Mouse (Mus musculus) neural tube, embryonic 13.5 days (tissue): Measurements from ENCODE around the gene Rgs6. TPM values are rescaled to one million over a fixed set of nuclear protein-coding genes. Genes with fewer than 3 reads are reported as not detected.

ENCODE experiments used
- ATAC-seq: fragments of 200-750 bp; cut with Nextera tagmentation; 2 replicates; pipeline ENCODE4 v1.8.0; 2017; ENCODE audit warnings: low read depth, mild to moderate bottlenecking, moderate TSS enrichment, moderate library complexity
- H3K27ac ChIP-seq: fragments of 300-500 bp; sonication (generic); replicated peaks from 2 replicates; pipeline ENCODE4 v1.5.1; 2015; ENCODE audit warnings: moderate library complexity, mild to moderate bottlenecking, inconsistent platforms
- H3K27me3 ChIP-seq: fragments of 300-500 bp; sonication (generic); 2 replicates; pipeline ENCODE4 v1.6.1; 2015; ENCODE audit warnings: mild to moderate bottlenecking, inconsistent platforms
- H3K36me3 ChIP-seq: fragments of 300-500 bp; sonication (generic); 2 replicates; pipeline ENCODE4 v1.6.1; 2015; ENCODE audit warnings: mild to moderate bottlenecking, inconsistent platforms
- H3K4me1 ChIP-seq: fragments of 300-500 bp; sonication (generic); replicated peaks from 2 replicates; pipeline ENCODE4 v1.6.1; 2015; ENCODE audit warnings: inconsistent platforms
- H3K4me2 ChIP-seq: fragments of 300-500 bp; sonication (generic); 2 replicates; pipeline ENCODE4 v1.6.1; 2015; ENCODE audit warnings: inconsistent platforms, mild to moderate bottlenecking, moderate library complexity
- H3K4me3 ChIP-seq: fragments of 300-500 bp; sonication (generic); 2 replicates; pipeline ENCODE4 v1.5.1; 2015; ENCODE audit warnings: mild to moderate bottlenecking, inconsistent platforms
- H3K9ac ChIP-seq: fragments of 300-500 bp; sonication (generic); 2 replicates; pipeline ENCODE4 v1.6.1; 2015; ENCODE audit warnings: moderate library complexity, mild to moderate bottlenecking, inconsistent platforms
- H3K9me3 ChIP-seq: fragments of 300-500 bp; sonication (generic); 2 replicates; pipeline ENCODE4 v1.6.1; 2016; ENCODE audit warnings: inconsistent platforms
- WGBS: fragments of 180-500 bp; shearing (Covaris S2); methylation state at CpG from one replicate; pipeline ENCODE4 v1.1.7; 2015; 5-methylcytosine and 5-hydroxymethylcytosine counted together
- polyA plus RNA-seq: library from polyadenylated mRNA; unstranded; fragments of >200 nt; fragmentation: Nextera tagmentation; extraction: Ambion mirVana; gene quantifications from 2 replicates; pipeline ENCODE4 v1.2.1, GENCODE M21; 2015

The Rgs6 gene
- polyA plus RNA-seq, 1 experiment from 2014 or later, result 3.1 TPM

DNA sequence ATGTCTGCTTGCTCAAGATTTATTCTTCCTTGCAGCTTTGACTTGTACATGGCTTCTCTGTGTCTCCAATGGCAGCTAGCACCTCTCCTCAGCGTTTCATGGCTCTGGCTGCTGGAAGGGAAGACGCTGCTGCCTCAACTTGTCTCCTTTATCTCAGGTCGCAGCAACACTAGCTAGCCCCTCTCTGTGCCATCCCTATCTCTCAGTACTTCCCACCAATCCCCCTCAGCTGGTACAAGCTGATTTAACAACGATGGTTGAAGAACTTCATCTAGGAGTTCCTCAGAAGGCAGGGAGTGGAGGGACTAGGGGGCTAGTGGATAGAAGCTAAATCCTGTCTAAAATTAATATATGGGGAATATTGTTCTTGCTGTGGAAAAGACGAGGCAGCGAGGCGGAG lies 503.9 kb downstream of the Rgs6 start:
- no peak for ATAC-seq
- Histone ChIP-seq H3K9me3 (no peaks in the 10 kb centered on the region), H3K27me3 (no peaks in the 10 kb centered on the region), H3K4me3 (no peak overlapping the region), H3K27ac (no peak overlapping the region), H3K9ac (no peak overlapping the region), H3K36me3 (no peaks in the 10 kb centered on the region), H3K4me2 (no peak overlapping the region), H3K4me1 (no peaks in the 10 kb centered on the region)
- WGBS, result 88% methylated on average over 7 of the region's 7 CpGs

DNA sequence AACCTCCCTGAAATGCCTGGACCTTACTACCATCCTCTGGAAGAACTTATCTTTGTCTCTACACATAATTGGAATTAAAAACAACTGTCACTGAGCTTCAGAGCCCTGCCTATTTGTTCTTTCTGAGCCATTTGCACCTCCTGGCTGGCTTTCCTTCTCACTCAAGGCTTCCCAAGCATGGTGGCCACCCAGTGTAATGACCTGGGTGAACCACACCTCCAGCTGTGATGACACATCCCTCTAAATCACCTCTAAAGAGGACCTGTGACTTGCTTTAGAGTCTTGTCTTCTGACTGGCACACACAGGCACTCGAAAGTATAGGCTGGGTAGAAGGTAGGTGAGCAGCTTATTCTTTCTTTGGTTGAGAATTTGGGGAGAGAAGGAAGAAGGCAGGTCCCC lies 509.7 kb downstream of the Rgs6 start:
- Histone ChIP-seq H3K9me3 (no peaks in the 10 kb centered on the region), H3K4me3 (no peak overlapping the region), H3K4me1 (peaks cover 8% of the 10 kb centered on the region; the same call in 1 of the 2 replicates), H3K36me3 (no peaks in the 10 kb centered on the region), H3K27me3 (no peaks in the 10 kb centered on the region), H3K9ac (no peak overlapping the region), H3K4me2 (no peak overlapping the region), H3K27ac (no peak overlapping the region)
- WGBS, result 63% methylated on average over 1 of the region's 1 CpGs
- ATAC-seq, result no peak

DNA sequence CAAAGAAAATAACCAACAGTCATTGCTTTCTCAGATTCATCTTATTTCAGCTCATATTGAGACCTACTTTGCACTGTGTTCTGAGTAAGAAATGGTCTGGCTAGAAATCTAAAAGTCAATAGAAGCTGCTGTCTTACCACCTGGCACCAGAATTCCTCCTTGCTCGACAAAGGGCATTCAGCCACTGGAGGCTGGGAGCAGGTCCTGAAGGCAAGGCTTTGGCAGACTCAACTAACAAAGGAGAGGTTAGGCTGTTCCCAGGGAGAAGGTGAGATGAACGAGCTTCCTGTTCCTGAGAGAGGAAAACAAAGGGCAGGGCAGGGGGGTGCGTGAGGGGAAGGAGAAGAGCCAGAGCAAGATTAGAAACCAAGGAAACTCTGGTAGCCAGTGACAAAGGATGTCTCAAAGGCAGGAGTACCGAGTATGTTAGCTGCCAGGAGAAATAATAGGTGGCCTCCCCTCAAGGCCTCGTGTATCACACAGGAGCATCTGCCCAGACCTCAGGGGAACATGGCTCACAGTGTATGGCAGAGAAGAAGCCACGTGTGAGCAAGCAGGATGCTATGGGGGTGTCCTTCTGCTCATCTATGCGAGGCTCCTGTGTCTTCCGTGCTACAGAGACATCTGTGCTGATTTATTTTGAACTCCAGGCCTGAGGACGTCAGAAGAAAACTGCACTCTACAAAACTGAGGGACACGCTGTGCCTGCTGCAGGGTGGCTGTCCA lies 510.7 kb downstream of the Rgs6 start:
- Histone ChIP-seq H3K9me3 (no peaks in the 10 kb centered on the region), H3K36me3 (no peaks in the 10 kb centered on the region), H3K4me1 (peaks cover 8% of the 10 kb centered on the region; the same call in 1 of the 2 replicates), H3K27me3 (no peaks in the 10 kb centered on the region), H3K4me2 (no peak overlapping the region), H3K9ac (no peak overlapping the region), H3K4me3 (no peak overlapping the region), H3K27ac (no peak overlapping the region)
- no peak; the same call in 1 of the 2 replicates for ATAC-seq
- WGBS, result 44% methylated on average over 10 of the region's 10 CpGs

DNA sequence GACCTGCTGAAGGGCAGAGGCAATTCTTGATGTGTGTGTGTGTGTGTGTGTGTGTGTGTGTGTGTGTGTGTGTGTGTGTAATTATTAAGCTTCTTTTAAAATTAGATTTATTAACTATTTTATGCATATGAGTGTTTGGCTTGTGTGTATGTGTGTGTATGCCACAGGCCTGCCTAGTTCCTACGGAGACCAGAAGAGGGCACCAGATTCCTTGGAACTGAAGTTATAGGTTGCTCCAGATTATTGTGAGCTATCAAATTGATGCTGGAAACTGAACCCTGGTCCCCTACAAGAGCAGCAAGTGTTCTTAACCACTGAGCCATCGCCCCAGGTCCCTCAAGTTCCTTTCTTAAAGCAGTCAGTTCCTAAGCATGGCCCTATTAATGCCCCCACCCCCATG lies 511.8 kb downstream of the Rgs6 start:
- Histone ChIP-seq H3K9ac (no peak overlapping the region), H3K9me3 (no peaks in the 10 kb centered on the region), H3K4me3 (no peak overlapping the region), H3K27me3 (no peaks in the 10 kb centered on the region), H3K4me2 (no peak overlapping the region), H3K27ac (no peak overlapping the region), H3K4me1 (peaks cover 8% of the 10 kb centered on the region; the same call in 1 of the 2 replicates), H3K36me3 (no peaks in the 10 kb centered on the region)
- 91% methylated on average over 2 of the region's 2 CpGs for WGBS
- ATAC-seq, result no peak

DNA sequence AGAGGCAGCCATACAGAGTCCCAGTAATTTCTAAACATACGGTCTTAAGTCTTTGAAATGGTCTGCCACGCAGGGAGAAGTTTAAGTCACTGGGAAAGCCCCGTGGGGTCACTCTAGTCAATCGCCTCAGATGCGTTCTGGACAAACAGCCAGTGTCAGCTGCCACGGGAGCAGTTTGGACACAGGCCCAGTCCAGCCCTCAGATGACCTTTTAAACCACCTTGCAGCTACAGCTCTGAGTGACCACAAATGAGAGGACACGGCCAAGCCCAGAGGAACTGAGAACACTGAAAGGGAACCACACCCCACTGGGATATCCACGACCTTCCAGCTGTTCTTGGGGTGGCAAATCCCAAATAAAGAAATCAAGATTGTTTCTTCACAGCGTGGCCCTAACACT lies 512.3 kb downstream of the Rgs6 start:
- ATAC-seq, result no peak

DNA sequence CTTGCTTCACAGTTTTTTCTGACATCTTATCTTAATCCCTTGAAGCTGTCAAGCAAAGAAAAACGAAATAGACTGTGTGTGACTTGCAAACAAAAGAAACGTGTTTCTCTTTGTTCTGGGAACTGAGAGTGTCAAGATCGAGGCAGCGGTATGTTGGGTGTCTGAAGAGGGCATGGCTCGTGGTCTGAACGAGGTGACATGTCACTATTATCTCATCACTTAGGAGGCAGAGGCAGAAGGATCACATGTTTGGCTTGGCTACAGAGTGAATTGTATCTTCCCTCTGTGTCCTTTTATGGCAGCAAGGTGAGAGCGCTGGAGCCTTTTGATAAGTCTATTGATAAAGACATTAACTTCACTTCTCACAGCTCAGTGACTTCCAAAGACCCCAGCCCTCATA lies 512.8 kb downstream of the Rgs6 start:
- ATAC-seq, result no peak
- 71% methylated on average over 7 of the region's 7 CpGs for WGBS

More for the DNA sequence above, 512.3 kb downstream of the Rgs6 start:
- Histone ChIP-seq H3K4me3 (no peak overlapping the region), H3K36me3 (no peaks in the 10 kb centered on the region), H3K27me3 (no peaks in the 10 kb centered on the region), H3K27ac (no peak overlapping the region), H3K4me2 (no peak overlapping the region), H3K9ac (no peak overlapping the region), H3K9me3 (no peaks in the 10 kb centered on the region), H3K4me1 (peaks cover 8% of the 10 kb centered on the region; the same call in 1 of the 2 replicates)
- 79% methylated on average over 9 of the region's 9 CpGs for WGBS

DNA sequence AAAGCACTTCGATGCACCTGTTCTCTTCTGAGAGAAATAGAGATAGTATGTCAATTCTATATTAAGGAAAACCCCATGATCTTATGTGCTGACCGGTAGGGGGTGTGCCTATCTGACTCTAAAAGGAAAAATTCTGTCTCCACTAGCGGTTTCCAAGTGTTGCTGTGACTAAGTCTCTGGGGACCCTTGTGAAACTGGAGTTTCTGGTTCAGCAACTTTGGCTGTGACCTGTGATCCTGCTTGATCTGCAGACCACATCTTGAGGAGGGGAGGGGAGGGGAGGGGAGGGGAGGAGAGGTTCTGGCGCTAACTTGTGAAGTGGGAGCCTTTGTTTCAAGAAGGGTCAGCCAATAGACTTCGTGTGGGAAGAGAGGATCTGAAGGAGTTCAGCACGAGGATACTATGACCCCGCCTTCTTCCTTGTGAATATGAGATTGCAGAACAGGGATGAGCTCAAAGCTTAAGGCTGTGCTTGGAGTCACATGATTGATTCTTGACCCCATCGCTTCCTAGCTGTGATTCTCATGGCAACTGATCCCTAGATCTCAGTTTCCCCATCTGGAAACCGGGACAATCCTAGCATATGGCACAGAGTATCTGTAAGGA lies 517.5 kb downstream of the Rgs6 start:
- 66% methylated on average over 9 of the region's 9 CpGs for WGBS

More for the DNA sequence above, 512.8 kb downstream of the Rgs6 start:
- Histone ChIP-seq H3K36me3 (no peaks in the 10 kb centered on the region), H3K9ac (no peak overlapping the region), H3K4me1 (peaks cover 8% of the 10 kb centered on the region; the same call in 1 of the 2 replicates), H3K27me3 (no peaks in the 10 kb centered on the region), H3K4me2 (no peak overlapping the region), H3K9me3 (no peaks in the 10 kb centered on the region), H3K27ac (no peak overlapping the region), H3K4me3 (no peak overlapping the region)

DNA sequence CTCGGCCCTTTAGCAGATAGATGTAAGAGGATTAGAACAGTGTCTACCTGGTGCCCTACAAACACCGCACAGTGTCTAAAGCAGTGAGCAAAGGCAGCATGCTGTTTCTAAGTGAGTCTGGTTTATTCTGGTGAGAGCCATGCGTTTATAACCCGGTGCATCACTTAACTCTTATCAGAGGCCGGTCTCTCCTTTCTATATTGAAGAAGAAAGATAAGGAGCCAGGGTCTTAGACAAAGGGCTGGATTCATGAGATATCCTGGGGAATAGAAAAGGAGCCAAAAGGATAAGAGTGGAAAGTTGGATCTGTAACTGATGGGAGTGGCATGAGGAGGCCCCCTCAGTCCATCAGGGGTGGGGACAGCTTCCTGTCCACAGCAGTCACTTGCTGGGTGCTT lies 518.0 kb downstream of the Rgs6 start:
- no peaks in the 10 kb centered on the region for H3K27me3 ChIP-seq
- H3K4me3 ChIP-seq, result no peak overlapping the region
- ATAC-seq, result no peak
- peaks cover 10% of the 10 kb centered on the region for H3K4me1 ChIP-seq
- 87% methylated on average over 5 of the region's 5 CpGs for WGBS
- H3K27ac ChIP-seq, result no peak overlapping the region
- no peaks in the 10 kb centered on the region for H3K9me3 ChIP-seq
- H3K4me2 ChIP-seq, result no peak overlapping the region
- no peaks in the 10 kb centered on the region for H3K36me3 ChIP-seq
- no peak overlapping the region for H3K9ac ChIP-seq

More for the DNA sequence above, 517.5 kb downstream of the Rgs6 start:
- H3K4me3 ChIP-seq, result no peak overlapping the region
- no peaks in the 10 kb centered on the region for H3K27me3 ChIP-seq
- H3K27ac ChIP-seq, result no peak overlapping the region
- H3K36me3 ChIP-seq, result no peaks in the 10 kb centered on the region
- ATAC-seq, result no peak
- H3K9ac ChIP-seq, result no peak overlapping the region
- peaks cover 8% of the 10 kb centered on the region for H3K4me1 ChIP-seq
- no peaks in the 10 kb centered on the region for H3K9me3 ChIP-seq
- H3K4me2 ChIP-seq, result no peak overlapping the region

DNA sequence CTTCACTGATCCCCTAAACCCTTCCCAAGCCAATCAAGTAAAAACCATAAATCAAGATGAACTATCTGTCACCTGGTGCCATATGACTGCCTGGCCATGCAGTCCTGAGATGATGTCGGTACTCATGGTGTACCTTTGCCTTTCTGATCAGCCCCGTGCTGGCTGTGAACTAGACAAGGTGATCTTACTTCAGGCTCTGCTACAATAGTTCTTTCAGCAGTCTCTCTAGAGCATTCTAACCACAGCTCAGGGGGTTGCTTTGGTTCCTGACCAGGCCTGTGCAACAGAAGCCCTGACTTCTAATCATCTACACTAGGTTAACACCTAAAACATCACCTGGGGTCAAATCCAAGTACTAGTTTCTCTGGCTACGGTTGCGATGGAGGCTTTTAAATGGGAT lies 521.4 kb downstream of the Rgs6 start:
- no peaks in the 10 kb centered on the region for H3K9me3 ChIP-seq
- H3K27me3 ChIP-seq, result no peaks in the 10 kb centered on the region
- H3K4me2 ChIP-seq, result no peak overlapping the region
- H3K4me3 ChIP-seq, result no peak overlapping the region
- no peaks in the 10 kb centered on the region for H3K36me3 ChIP-seq
- WGBS, result 85% methylated on average over 4 of the region's 4 CpGs
- ATAC-seq, result no peak
- no peak overlapping the region for H3K27ac ChIP-seq
- no peak overlapping the region for H3K9ac ChIP-seq
- H3K4me1 ChIP-seq, result peaks cover 27% of the 10 kb centered on the region

DNA sequence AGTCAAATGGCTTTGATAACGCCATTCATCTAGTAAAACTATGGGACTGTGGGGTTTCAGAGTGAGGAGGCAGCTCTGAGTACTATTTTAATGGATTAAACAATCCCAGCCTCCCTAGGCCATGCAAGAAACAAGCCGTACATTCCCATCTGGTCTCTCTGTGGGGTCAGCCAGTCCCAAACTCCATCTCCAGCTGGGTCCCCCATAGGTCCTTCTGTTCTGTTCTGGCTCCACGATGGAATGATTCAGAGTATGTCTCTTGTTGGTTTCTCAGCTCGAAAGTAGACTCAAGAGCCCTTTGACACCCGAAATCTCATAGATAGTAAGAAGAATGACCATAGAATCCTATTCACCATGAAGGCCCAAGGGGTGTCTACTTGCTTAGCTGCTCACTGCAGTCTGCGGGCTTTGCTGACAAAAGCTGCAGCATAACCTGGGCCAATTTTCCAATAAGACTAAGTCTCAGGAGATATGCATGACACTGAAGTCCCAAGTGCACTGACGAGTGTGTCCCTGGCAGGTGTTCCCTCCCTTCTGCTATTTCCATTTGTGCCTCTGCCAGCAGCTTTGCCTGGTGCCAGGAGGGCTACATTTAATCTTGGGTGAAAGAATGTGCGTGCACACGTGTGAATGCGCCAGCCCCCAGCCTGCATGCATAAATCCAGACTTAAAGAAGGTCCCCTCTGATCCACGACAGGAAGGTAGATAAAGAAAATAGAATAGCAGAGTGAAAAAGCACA lies 522.0 kb downstream of the Rgs6 start:
- peaks cover 27% of the 10 kb centered on the region for H3K4me1 ChIP-seq
- H3K27me3 ChIP-seq, result no peaks in the 10 kb centered on the region
- H3K4me2 ChIP-seq, result no peak overlapping the region
- H3K9me3 ChIP-seq, result no peaks in the 10 kb centered on the region
- no peak overlapping the region for H3K4me3 ChIP-seq
- no peaks in the 10 kb centered on the region for H3K36me3 ChIP-seq
- ATAC-seq, result no peak
- no peak overlapping the region for H3K9ac ChIP-seq
- WGBS, result 65% methylated on average over 11 of the region's 11 CpGs
- H3K27ac ChIP-seq, result peak overlapping the region; percentile 42; the same call in 1 of the 2 replicates

DNA sequence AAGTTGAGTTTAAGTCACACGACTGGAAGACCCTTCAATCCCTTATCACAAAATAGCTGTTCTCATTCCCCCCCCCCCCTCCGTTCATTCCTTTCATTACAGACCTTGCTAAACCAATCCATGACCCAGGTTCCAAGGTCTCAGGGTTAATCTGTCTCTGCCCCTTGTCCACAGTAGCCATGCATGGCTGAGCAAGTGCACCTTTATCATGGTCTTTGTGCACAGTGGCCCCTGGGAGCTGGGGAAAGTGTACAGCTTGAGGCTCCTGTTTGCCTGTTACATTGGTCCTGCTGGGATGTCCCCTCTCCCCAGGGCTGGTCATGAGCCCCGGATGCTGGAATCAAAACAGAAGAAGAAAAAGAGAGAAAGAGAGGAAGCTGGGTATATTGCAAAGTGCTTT lies 522.6 kb downstream of the Rgs6 start:
- ATAC-seq, result no peak
- Histone ChIP-seq H3K4me3 (no peak overlapping the region), H3K9me3 (no peaks in the 10 kb centered on the region), H3K4me2 (no peak overlapping the region), H3K27ac (no peak overlapping the region), H3K9ac (no peak overlapping the region), H3K4me1 (peaks cover 27% of the 10 kb centered on the region), H3K36me3 (no peaks in the 10 kb centered on the region), H3K27me3 (no peaks in the 10 kb centered on the region)
- 77% methylated on average over 3 of the region's 3 CpGs for WGBS

DNA sequence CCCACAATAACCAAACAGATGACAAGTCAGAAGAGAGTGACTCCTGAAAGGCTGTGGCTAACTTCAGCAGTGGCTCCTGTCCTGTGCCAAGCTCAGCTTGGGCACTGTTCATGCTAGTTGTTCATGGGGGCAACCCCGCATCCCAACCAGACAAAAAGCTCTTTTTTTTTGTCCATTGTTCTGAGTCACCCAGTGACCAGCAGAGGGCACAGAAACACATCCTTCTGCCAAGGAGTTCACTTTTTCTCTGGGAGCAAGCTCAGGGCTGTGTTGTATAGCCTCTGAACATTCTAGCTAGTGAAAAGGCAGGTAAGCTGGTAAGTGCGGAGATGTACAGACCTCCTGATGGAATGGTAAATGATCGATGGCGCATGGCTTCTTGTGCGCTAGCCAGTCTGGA lies 524.2 kb downstream of the Rgs6 start:
- H3K27ac ChIP-seq, result 0 out of 2 replicates have a peak overlapping the region, but pooled peaks have one; percentile 6
- ATAC-seq, result no peak

More for the DNA sequence above, 524.2 kb downstream of the Rgs6 start:
- H3K4me3 ChIP-seq, result no peak overlapping the region
- H3K9ac ChIP-seq, result no peak overlapping the region
- no peaks in the 10 kb centered on the region for H3K9me3 ChIP-seq
- H3K36me3 ChIP-seq, result no peaks in the 10 kb centered on the region
- H3K4me1 ChIP-seq, result peaks cover 27% of the 10 kb centered on the region
- H3K27me3 ChIP-seq, result no peaks in the 10 kb centered on the region
- 81% methylated on average over 5 of the region's 5 CpGs for WGBS
- no peak overlapping the region for H3K4me2 ChIP-seq
